Mouse (Mus musculus) frontal cortex, postnatal 10 days (tissue): ENCODE data around the gene Fezf1.

Experiments used
- DNase-seq, 2 experiments: peaks; one replicate each; pipeline ENCODE4 v3.0.0; 2022; ENCODE audit warnings: low spot score in 2 of 2, mixed read lengths in 1 of 2

Gene Fezf1

GRCm38 (mm10) chr6:23248313-23249052 lies at the start of gene Fezf1:
Gene Fezf1, minus strand, starts transcription at chr6:23248362.
- DNase-seq = no peak

DNA sequence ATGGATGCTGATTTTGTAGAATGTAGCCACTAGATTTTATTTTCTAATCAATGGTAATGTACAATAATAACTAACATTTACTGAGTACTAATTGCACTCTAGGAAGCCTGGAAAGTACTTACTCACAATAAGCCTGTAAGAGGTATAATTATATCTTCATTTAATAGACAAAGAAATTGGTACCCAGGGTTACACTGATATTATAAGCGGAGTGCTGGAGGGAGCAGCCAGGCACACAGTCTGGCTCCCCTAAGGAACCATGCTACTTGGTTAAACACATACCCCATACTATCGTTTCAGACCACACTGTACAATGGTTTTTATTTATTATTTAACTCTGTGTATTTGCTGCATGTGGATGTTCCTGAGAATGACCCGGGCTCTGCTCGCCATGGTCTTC lies 46.5 kb upstream of the Fezf1 start:
- no peak for DNase-seq

DNA sequence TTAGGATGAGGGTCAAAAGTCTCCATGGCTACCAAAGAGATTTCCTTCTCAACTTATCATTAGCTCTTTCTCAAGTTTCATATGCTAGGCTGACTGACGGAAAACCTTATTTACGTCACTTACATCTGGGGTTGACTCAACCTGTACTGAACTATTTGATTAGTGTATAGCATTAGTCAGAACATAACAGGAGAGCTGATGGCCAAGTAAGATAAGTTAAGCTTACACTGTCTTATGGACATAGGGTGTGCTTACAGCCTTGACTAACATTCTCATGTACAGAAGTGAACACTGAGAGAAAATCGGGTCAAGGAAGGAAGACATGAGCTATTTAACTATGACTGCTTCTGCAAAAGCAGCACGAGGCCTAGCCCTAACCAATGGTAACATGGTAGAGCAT lies 40.6 kb upstream of the Fezf1 start:
- no peak for DNase-seq

DNA sequence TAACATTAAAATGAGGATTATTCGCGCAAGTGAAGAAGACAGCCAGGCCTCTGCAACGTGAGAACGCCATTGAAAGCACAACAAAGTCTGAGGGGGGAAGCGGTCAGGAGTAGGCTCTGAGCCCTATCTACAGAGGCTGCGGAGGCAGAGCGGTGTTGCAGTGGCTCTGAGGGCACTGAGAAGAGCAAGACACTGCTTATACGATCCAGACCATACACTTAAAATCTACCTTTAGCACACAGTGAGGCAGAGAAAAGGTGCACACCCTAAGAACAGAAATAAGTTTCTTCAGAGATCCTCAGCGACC lies 33.3 kb upstream of the Fezf1 start:
- DNase-seq = no peak

DNA sequence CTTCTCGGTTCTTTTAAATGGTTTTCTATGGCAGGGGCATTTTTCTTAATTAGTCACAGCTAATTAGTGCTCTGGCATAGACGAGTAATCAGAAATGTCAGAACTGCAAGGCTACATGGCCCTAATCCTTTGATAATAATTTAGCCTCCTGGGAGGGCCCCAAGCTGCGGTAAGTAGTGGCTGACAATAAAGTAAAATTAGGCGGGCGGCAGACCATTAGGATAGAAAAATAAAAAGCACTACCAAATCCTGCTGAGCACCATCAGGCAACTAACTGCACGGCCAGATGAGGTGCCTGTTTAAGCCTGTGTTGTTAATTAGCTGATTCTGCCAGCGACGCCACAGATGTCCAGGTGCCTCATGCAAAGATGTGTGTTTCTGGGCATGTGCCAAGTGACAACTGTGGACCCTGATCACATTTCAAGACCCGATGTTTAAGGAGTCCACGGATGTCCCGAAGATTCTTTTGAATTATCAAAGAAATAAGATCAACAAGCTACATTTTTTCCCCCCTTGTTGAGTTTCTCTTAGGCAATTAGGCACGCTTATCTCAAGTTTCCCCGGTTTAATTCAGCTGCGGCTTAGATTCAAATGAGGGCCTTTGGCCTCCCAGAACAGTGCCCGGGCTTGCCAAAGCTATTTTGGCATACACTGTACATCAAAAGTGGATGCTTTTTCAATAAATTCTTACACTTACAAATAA lies 32.8 kb upstream of the Fezf1 start:
- no peak for DNase-seq

GRCm38 (mm10) chr6:23273483-23273882 lies 25.3 kb upstream of the Fezf1 start:
- DNase-seq = no peak

- DNase-seq = no peak
These were observed 24.8 kb upstream of the Fezf1 start for GRCm38 (mm10) chr6:23272979-23273378.

GRCm38 (mm10) chr6:23272542-23272941 lies 24.4 kb upstream of the Fezf1 start:
- no peak for DNase-seq

GRCm38 (mm10) chr6:23260738-23261050 lies 12.5 kb upstream of the Fezf1 start:
- DNase-seq = no peak

- no peak for DNase-seq
These were observed 12.0 kb upstream of the Fezf1 start for GRCm38 (mm10) chr6:23260016-23260737.

- DNase-seq = no peak
These were observed 9.8 kb upstream of the Fezf1 start for GRCm38 (mm10) chr6:23257981-23258380.

DNA sequence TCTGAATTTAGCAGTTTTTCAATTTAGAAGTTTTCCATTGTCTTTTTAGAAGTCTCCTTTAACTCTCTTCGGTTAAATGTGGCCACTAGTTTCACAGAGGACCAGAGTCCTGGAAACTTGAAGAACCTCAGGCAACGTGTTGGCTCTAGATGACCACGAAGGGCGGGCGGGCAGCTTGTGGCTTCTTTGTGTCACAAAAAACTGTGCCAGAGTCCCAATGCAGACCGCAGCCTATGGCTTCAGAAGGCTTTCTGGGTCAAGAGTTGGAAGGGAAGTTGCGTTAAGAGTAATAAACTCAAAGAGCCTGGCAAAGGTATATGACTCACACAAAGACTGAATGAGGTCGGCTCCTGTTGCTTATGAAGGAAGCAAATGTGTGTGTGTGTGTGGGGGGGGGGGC lies 7.0 kb upstream of the Fezf1 start:
- DNase-seq = no peak

DNA sequence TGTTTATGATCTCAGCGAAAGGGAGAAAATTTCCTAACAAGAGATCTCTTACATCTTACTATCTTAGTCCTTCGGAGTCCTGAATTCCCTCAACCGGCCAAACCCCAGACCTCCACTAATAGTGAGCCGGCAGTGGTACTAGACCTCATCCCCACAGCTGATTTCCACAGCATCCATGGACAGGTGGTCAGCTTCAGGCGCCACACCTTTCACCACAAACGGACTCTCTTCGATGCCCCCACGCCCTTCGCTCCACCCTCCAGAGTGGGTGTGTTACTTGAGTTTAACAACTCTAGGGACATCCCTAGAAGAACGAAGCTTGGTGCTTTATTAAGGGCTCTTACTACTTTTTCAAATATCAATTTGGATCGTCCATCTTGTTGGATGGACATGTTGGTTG lies 6.5 kb upstream of the Fezf1 start:
- DNase-seq = no peak

DNA sequence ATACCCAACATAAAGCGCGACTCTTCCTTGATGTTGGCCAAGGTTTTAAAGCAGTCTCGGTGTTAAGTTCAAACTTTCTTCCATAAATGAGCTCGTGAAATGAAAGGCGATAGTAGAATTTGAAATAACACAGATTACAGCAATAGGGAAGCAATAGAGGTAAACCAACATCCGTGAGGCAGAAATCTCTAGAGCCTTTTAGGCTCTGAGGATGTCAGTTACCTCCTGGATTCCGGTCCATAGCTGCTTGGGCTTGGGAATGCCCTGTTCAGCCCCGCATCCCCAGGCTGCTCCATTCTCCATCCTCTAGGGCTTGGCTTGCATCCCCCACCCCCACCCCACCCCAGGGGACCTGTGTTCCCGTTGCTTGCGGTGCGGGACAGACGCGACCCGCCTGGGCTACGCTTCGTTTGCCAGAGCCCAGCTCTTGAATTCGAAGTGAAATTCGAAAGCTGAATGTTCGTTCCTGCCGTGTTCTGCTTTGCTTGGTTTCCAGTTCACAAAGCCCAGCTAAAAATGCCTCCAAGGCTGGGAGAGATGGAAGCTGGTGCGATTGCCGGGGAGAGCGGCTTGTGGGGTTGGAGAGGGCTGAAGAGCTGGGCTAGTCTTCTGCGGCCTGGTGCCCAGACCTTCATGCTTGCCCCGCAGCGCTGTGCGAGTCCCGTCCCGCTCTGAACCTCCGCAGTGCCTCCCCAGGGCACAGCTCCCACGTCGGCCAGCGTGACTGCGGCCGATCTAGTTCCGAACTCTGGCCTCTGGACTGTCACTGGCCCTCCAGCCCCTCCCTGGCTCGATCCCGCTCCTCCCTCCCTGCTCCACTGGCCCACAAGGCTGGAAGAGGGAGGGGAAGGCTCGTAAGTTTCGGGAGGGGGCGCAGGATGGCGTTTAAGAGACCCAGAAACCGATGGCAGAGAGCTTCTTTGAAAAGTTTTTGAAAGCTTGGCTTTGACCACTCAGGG lies 5.5 kb upstream of the Fezf1 start:
- DNase-seq = no peak

DNA sequence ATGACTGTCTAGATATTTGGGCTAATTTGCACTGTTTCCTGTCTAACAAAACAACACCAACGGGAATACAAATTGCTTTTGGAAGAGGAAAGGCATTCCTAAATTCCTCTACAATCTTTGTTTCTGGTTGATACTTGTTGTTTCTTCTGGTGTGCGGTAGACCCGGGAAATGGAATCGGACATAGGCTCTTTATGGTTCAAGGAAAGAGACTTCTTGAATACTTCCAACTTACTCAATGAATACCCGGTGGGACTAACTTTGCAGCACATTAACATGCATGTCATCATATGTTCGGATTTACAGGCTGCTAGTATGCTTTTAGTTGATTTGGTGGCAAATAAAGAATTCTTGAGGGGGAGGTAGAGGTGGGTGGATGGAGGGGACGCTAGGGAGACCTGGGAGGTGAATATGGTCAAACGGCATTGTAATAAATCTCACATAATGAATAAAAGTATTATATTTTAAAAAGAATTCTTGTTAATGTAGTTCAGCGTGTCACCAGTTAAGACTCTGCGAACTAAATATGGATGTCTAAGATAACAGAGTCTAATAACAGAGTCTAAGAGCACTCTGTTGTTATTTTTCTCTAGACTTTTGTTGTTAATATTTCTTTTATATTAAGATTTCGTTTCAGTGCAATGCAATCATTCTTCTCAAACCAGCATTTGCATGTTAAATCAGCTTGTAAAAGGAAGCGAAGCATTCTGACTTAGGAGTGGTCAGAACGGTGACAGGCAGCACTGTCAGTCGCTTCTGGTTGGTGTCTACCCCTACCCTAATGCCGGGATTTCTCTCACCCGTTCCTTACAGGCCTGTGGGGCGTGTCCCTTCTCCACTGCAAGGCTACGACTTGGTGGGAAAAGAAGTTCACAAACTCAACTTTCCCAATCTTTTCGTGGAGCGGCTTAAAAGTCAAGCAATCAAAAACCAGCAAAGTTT lies 4.3 kb upstream of the Fezf1 start:
- no peak for DNase-seq

DNA sequence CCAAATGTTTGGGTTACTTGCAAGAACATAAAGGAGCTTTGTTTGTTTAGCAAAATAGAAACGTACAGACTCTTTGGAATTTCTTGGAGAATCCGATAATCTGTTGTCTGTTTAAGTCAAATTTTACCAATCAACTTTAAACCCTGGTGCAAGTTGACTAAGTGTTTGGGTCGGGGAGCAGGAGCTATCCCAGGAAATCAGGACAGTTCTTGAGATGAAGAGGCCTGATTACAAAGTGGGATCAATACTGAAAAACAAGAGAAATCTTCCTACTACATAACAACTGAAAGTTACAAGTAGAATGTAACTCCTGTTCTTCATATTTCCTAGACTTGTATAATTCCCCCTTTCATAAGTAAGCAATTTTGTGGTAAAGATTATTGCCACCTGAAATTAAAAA lies 3.3 kb upstream of the Fezf1 start:
- no peak for DNase-seq

DNA sequence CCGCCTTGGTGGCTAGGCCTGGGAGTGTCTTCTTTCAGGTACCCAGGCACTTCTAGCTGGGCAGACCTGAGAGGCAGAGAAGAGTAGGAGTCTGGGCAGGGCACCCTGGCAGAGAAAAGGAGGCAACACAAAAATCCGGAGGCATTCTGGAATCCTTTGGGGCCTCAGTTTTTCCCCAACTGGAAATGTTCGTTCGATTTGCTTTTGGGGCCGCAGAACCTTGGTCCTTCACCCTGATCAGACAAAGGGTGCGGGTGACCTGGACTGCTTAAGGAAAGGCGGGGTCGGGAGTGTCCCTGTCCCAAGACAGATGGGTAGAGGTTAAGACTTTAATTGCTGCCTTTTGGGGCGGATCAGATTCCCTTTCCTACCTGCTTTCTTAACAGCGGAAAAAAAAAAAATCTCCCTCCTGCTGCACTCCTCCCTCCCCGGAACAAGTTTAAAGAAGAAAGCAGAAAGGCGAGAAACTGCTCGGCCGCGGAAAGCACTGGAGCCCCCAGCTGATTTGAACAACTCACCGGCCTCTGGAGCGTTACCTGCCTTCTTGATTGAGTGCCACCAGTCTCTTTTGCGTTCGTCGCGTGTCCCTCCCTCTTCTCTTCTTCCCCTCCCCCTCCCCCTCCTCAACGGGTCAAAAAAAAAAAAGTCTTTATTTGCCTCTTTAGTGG lies 2.3 kb upstream of the Fezf1 start:
- no peak for DNase-seq

DNA sequence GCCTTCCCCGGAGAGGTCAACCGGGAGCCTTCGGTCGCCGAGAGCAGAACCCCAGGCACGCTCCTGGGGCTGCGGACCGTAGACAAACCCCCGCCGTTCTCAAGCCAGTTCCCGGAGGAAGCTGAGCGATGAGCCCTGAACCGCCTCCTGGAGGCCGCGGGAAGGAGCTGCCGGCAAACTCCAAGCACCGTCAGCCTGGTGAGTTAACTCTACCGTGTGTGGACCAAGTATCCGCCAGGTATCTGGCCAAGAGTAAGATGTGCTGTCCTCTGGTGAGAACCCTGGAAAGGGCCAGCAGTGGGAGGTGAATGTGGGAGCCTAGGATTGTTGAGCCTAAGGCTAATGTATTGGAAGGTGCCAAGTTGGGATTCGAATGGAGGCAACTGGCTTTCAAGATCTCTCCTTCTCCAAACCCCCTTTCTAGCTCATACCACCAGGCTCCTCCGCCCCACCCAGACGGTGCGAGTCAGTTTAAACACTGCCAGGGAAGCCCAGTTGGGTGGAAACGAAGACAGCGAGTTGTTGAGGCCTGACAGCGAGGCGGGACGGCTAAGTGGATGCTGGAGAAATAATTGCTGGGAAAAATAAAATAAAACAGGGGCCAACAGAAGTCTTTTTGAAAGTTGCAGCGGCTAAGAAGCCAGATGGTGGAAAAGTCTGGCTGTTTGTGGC lies 1.6 kb upstream of the Fezf1 start:
- DNase-seq = no peak

- DNase-seq = no peak
These were observed 865 bp upstream of the Fezf1 start for GRCm38 (mm10) chr6:23249053-23249401.
